In the genomic region with DNA sequence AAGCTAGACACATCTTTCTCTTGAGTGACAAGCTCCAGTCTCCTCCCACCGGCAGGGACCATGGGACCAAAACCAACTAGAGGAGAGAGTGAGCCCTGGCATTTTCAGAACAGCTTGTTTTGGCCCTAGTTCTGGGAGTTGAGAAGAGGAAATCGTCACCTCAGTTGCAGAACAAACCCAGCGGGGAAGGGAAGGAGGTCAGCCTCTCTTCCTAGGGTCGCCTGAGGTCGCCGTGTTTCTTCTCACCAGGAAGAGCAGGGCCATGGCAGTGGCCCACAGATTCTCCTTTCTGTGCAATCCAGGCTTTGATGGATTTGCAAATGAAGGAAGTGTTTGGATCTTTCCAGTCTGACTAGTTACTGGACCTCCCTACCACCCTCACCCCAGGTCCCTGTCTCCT, we compare ENCODE assay signal across 25 mouse cellular contexts. TPM values are rescaled to one million over a fixed set of nuclear protein-coding genes. Genes with fewer than 3 reads are reported as not detected.
"Had no signal": no experiment of that assay in that cellular context is flagged by ENCODE, and none has a peak within 500 bp of the region (broad histone marks: within the 10 kb centered on the region; RNA-seq: fewer than 3 reads in every experiment).

No protein-coding gene starts in this region.

- H3K27me3 ChIP-seq: hindbrain, embryonic 12.5 days; kidney, embryonic 15.5 days; limb, embryonic 12.5 days; liver, embryonic 13.5 days had no signal

- H3K9me3 ChIP-seq: hindbrain, embryonic 10.5 days; hindbrain, embryonic 12.5 days; kidney, embryonic 15.5 days; limb, embryonic 10.5 days; limb, embryonic 12.5 days; liver, embryonic 13.5 days had no signal

- H3K4me2 ChIP-seq: heart, embryonic 11.5 days; hindbrain, embryonic 12.5 days; hindbrain, embryonic 14.5 days; kidney, embryonic 15.5 days; limb, embryonic 12.5 days; liver, embryonic 11.5 days; liver, embryonic 13.5 days had no signal

- H3K4me3 ChIP-seq: gastrocnemius, adult 2 months; heart, adult 2 months; hindbrain, embryonic 10.5 days; hindbrain, embryonic 12.5 days; kidney, embryonic 15.5 days; left cerebral cortex, adult 2 months; limb, embryonic 10.5 days; limb, embryonic 12.5 days; liver, embryonic 13.5 days had no signal

- H3K36me3 ChIP-seq: hindbrain, embryonic 10.5 days; hindbrain, embryonic 12.5 days; kidney, embryonic 15.5 days; limb, embryonic 10.5 days; limb, embryonic 12.5 days; liver, embryonic 13.5 days had no signal

- H3K27ac ChIP-seq: gastrocnemius, adult 2 months; heart, adult 2 months; hindbrain, embryonic 10.5 days; hindbrain, embryonic 12.5 days; hindbrain, embryonic 14.5 days; kidney, embryonic 15.5 days; kidney, postnatal 0 days; left cerebral cortex, adult 2 months; limb, embryonic 10.5 days; limb, embryonic 12.5 days; liver, embryonic 13.5 days had no signal

- H3K4me1 ChIP-seq: hindbrain, embryonic 10.5 days; hindbrain, embryonic 12.5 days; kidney, embryonic 15.5 days; limb, embryonic 10.5 days; limb, embryonic 12.5 days; liver, embryonic 13.5 days had no signal

- ATAC-seq: hindbrain, embryonic 16.5 days; inflammation-experienced regulatory T-cells, adult 6 months had no signal

- H3K9ac ChIP-seq: hindbrain, embryonic 12.5 days; hindbrain, embryonic 14.5 days; kidney, embryonic 15.5 days; limb, embryonic 12.5 days; liver, embryonic 13.5 days had no signal

- DNase-seq: gastrocnemius, adult 2 months; gastrocnemius, postnatal 10 days; gastrocnemius, postnatal 36 days; heart, adult 2 months; heart, postnatal 10 days; heart, postnatal 4 days; kidney, adult 11 months; kidney, adult 2 months; kidney, adult 9 months; kidney, postnatal 14 days; kidney, postnatal 36 days; liver; liver, embryonic 13.5 days had no signal

RNA-seq across cellular contexts. Expression of gene Kcnj15, which starts 49.8 kb away (rescaled TPM):
- total RNA-seq: left cerebral cortex, adult 2 months had no signal
